Mouse (Mus musculus) E14TG2a.4 (cell line): Measurements from ENCODE around the gene Vac14.

Experiments used
- H3K27me3 ChIP-seq: 2 replicates; pipeline ENCODE4 v1.6.1; 2014; ENCODE audit warnings: low read length, control low read depth; ENCODE audit not compliant: insufficient read depth
- H3K36me3 ChIP-seq: 2 replicates; pipeline ENCODE4 v1.6.1; 2014; ENCODE audit warnings: low read length, control low read depth; ENCODE audit not compliant: insufficient read depth
- H3K4me1 ChIP-seq: replicated peaks from 2 replicates; pipeline ENCODE4 v1.6.1; 2014; ENCODE audit warnings: low read depth, low read length, control low read depth
- H3K4me3 ChIP-seq: replicated peaks from 2 replicates; pipeline ENCODE4 v1.5.1; 2014; ENCODE audit warnings: mild to moderate bottlenecking, low read length
- H3K9me3 ChIP-seq: 2 replicates; pipeline ENCODE4 v1.6.1; 2014; ENCODE audit warnings: low read length, control low read depth
- CTCF ChIP-seq: conservative IDR thresholded peaks from 2 replicates; pipeline ENCODE4 v1.5.1; 2014; ENCODE audit warnings: low read length
- NANOG ChIP-seq: IDR thresholded peaks from 2 replicates; pipeline ENCODE4 v1.6.1; 2014; ENCODE audit warnings: borderline replicate concordance, low read length, mixed read lengths
- POU5F1 ChIP-seq: IDR thresholded peaks from 2 replicates; pipeline ENCODE4 v1.6.1; 2014; ENCODE audit warnings: low read length, borderline replicate concordance

The Vac14 gene

DNA sequence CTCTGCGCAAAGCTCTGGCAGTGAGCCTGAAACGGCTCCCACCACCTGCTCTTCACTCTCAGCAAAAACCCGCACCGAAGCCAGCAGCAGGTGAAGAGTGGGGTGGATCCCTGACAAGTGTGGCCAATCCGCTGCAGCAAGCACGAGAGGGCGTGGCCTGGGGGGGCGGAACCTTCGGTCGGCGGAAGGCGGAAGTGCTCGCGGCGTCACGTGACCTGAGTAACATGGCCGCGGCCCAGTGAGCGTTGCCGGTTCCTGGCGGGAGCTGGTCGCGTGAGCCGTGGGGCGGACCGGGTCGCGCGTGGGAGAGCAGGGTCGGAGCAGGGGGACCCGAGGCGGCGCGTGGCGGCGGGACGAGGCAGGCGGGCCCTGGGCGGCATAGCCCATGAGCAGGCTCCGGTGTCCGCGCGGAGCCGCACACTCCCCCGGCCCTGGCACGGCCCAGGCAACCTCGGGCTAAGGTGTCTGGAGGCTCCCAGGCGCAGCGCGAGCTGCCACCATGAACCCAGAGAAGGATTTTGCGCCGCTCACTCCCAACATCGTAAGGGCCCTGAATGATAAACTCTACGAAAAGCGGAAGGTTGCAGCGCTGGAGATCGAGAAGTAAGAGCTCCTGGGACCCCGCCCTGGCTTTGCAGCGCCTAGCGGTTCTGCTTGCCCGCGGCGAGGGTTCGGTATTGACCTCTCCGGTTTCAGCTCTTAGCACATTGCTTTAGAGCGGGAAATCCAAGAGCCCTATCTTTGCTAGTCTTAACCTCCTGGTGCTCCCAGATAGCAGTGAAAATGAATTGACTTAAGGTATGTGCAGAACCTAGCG is at the start of gene Vac14:
TSS of gene Vac14 (plus strand) at position 195 of the 817 bp plus-strand sequence.
- no peaks in the 10 kb centered on the region for H3K9me3 ChIP-seq
- peaks cover 55% of the 10 kb centered on the region for H3K4me1 ChIP-seq
- H3K4me3 ChIP-seq: peak within 1 kb of the TSS; percentile 99
- TF ChIP-seq NANOG: no peak
- no peak for TF ChIP-seq POU5F1
- no peak for TF ChIP-seq CTCF
- H3K36me3 ChIP-seq: peaks cover 35% of the 10 kb centered on the region
- H3K27me3 ChIP-seq: peaks cover 19% of the 10 kb centered on the region

DNA sequence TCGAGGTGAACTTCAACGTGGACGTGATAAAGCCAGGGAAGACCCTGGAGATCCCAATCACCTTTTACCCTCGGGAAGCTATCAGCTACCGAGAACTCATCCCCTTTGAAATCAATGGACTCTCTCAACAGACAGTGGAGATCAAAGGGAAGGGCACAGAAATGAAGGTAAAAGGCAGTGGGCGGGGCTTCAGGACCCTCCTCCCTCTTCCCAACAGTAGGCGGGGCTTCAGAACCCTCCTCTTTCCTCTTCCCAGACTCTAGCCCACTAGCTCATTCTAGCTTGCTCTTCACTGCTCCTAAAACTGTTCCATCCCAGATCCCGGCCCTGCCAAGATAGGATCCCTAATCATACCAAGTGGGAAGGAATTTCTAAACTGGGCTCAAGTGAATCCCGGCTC is 25.7 kb upstream of the Vac14 start:
- Histone ChIP-seq H3K4me1 (peaks cover 8% of the 10 kb centered on the region), H3K27me3 (peaks cover 19% of the 10 kb centered on the region), H3K36me3 (no peaks in the 10 kb centered on the region), H3K9me3 (peaks cover 10% of the 10 kb centered on the region; the same call in 1 of the 2 replicates), H3K4me3 (no peak overlapping the region)
- no peak for TF ChIP-seq NANOG
- no peak for TF ChIP-seq POU5F1
- no peak for TF ChIP-seq CTCF

DNA sequence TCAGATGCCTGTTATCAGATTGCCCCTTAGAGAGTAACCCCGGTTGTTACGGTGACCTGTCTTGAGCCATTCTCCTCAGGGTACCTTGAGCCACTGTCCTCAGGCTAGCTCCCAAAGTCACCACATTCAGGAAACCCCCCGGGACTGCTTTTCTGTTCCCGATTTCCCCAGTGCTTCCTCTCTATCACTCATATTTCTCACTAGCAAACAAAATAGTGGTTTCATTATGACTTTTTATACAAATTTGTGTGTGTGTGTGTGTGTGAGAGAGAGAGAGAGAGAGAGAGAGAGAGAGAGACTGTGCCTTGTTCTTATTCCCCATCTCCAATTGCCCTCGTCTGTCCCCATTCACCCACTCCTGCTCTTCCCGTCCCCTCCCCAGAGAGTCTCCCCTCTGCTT is 24.2 kb upstream of the Vac14 start:
- no peak for TF ChIP-seq CTCF
- no peak for TF ChIP-seq NANOG
- TF ChIP-seq POU5F1: no peak
- H3K4me3 ChIP-seq: no peak overlapping the region

DNA sequence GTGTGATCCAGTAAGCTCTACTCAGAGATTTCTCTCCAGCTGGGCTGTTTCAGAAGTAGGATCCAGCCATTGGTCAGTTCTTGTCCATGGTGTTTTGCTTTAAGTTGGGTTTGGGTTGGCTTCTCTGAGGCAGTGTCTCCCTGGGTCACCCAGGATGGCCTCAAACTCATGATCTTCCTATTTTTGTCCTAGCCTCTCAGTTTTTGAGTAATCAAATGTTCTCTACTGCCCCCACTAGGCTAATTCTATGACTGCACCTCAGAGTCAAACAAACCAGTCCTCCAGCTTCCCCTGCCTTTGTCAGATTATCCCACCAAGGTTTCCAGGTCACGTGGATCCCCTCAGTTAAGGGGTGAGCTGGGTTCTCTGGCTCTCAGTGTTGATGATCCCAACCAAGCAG is 13.8 kb upstream of the Vac14 start:
- H3K4me1 ChIP-seq: peaks cover 36% of the 10 kb centered on the region

More for the DNA sequence above, 24.2 kb upstream of the Vac14 start:
- peaks cover 8% of the 10 kb centered on the region for H3K4me1 ChIP-seq
- H3K36me3 ChIP-seq: no peaks in the 10 kb centered on the region
- H3K9me3 ChIP-seq: 0 out of 2 replicates have a peak, but pooled peaks cover 5% of the 10 kb centered on the region
- H3K27me3 ChIP-seq: peaks cover 32% of the 10 kb centered on the region

DNA sequence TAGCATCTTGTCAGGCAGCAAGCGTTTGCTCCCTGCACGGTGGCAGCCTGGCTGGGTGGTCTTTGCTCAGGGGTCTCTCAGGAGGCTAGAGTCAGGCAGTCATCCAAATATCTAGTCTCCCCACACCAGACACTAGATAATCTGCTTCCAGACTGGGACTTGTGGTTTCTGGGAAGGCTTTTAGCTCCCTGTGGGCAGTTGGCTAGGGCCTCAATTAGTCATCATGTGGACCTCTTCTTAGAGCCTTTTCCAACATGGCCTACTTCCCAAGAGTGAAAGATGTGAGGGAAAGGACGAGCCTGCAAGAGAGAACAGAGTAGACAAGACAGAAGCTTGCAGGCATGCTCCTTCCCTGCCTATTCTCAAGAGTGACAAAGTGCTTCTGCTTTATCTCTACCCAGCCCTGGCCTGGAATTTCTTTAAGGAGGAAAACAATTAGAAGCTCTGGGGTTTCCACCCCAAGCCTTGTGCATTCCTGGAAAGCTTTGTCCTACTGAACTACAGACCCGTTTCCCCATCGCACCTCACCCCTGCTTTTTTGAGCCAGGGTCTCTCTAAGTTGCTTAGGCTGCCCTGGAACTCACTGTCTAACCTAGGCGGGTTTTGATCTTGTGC is 12.9 kb upstream of the Vac14 start:
- peaks cover 3% of the 10 kb centered on the region; the same call in 1 of the 2 replicates for H3K27me3 ChIP-seq
- no peak for TF ChIP-seq CTCF
- TF ChIP-seq NANOG: no peak
- TF ChIP-seq POU5F1: no peak
- no peak overlapping the region for H3K4me3 ChIP-seq

More for the DNA sequence above, 13.8 kb upstream of the Vac14 start:
- TF ChIP-seq CTCF (peak; percentile 61), NANOG (no peak), POU5F1 (no peak)
- no peak overlapping the region for H3K4me3 ChIP-seq
- H3K36me3 ChIP-seq: no peaks in the 10 kb centered on the region
- peaks cover 5% of the 10 kb centered on the region; the same call in 1 of the 2 replicates for H3K27me3 ChIP-seq
- no peaks in the 10 kb centered on the region for H3K9me3 ChIP-seq

DNA sequence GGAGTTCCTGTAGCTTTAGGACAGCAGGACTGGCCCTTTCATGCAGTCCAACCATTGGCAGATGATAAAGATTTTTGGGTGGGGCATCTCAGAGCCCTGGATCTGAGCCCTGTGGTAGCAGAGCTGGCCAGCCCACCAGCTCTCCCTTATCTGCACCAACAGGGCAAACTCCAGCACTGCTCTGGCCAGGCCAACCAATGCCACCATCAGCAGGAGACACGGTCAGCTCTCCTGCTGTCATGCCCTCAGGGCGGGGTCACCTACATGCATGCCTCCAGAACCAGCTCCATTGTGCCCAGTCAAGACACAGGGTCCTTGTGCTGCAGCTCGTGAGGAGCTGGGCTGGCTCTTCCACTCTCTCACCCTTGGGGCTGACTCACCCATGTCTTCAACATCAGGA is 2.7 kb upstream of the Vac14 start:
- TF ChIP-seq CTCF (no peak), POU5F1 (no peak), NANOG (no peak)
- peaks cover 11% of the 10 kb centered on the region for H3K36me3 ChIP-seq
- H3K9me3 ChIP-seq: no peaks in the 10 kb centered on the region
- H3K27me3 ChIP-seq: peaks cover 30% of the 10 kb centered on the region
- H3K4me1 ChIP-seq: peaks cover 33% of the 10 kb centered on the region
- no peak overlapping the region for H3K4me3 ChIP-seq

More for the DNA sequence above, 12.9 kb upstream of the Vac14 start:
- H3K4me1 ChIP-seq: peaks cover 36% of the 10 kb centered on the region
- H3K9me3 ChIP-seq: no peaks in the 10 kb centered on the region
- H3K36me3 ChIP-seq: no peaks in the 10 kb centered on the region

DNA sequence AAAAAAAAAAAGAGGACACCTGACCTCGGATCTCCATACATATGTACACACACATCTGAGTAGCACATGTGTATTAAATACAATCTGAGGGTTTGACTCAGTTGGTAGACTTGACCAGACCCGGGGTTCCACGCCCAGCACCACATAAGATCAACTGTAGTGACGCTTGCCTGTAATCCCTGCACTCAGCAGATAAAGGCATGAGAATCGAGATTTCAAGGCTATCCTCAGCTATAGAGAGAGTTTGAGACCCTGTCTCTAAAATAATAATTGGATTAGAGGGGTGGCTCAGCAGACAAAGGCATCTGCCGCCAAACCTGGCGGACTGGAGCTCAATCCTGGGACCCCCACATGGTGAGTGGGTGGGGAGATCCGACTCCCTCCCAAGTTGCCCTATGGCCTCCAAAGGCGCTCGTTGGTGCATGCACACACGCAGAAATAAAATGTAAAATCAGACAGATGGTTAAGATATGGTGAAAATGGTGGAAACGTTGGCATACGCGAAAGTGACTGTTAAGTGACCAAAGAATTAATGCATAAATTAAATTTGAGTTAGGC is 505 bp upstream of the Vac14 start:
- H3K4me1 ChIP-seq: peaks cover 47% of the 10 kb centered on the region
- TF ChIP-seq NANOG (no peak), CTCF (no peak), POU5F1 (no peak)
- H3K4me3 ChIP-seq: peak overlapping the region; percentile 99
- no peaks in the 10 kb centered on the region for H3K9me3 ChIP-seq
- H3K36me3 ChIP-seq: peaks cover 29% of the 10 kb centered on the region
- H3K27me3 ChIP-seq: peaks cover 21% of the 10 kb centered on the region

DNA sequence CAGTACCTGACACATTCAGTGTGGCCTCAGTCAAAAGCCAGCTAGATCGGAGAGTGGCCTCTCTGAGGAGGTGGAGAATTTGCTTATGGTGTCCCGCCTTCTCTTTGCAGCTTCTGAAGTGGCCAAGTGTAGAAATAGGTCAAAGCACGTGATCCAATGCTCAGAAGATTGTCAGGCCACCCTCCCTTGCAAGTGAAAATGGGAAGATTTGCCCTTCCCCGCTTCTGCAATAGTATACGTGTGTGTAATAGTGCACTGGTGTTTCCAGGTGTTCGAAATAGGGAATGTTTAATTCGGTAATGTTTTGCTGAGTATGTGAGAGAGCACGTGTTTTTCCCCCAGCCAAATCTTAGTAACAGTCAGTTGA is 806 bp downstream of the Vac14 start:
- H3K4me1 ChIP-seq: peaks cover 60% of the 10 kb centered on the region
- TF ChIP-seq POU5F1: no peak
- TF ChIP-seq NANOG: no peak
- no peak for TF ChIP-seq CTCF
- peak overlapping the region; percentile 99 for H3K4me3 ChIP-seq
- peaks cover 41% of the 10 kb centered on the region for H3K36me3 ChIP-seq
- H3K27me3 ChIP-seq: peaks cover 16% of the 10 kb centered on the region
- no peaks in the 10 kb centered on the region for H3K9me3 ChIP-seq
